Mouse (Mus musculus): Measurements from ENCODE around the gene Atp5b.

The Atp5b gene

DNA sequence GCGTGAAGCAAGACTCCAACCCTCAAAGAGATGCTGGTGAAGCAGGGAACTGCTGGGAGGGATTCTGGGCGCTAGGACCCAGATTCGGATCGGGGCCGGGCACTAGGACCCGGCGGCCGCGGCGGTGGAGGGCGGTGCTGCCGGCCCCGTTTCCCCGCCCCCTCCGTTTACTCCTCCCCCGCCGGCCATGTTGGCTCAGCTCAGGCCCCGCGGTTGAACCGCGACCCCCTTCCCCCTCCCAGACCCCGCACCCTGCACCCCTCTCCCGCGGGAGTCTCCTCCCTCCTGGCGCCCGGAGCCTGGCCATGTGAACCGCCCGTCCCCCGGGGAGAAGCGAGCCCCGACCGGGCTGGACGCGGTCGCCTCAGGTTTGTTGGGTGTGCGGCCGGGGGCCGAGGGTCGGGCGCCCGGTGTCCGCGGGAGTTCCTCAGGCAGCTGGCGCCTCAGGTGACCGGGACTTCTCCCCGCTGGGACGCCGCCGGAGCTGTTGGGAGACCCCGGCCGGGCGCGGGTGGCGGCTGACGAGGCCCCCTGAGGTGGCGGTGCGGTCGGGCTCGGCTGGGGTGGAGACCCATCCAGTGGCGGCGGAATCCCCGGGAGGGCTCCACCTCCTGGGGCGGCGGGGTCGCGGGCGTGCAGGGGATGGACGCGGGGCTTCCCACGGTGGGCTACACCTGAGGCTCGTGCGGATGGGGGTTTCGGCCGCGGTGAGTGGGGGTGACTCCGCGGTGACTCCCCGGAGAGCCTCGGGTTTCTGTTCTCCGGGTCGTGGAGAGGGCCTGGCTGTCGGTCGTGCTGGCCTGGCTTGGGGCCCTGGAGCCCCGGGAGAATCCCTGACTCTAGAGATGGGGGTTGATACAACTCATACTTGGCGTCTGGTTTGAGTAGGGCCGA, 13.9 kb downstream of the Atp5b start:
- DNase-seq (ENCODE audit: low read depth, low spot score): peak; percentile 80

DNA sequence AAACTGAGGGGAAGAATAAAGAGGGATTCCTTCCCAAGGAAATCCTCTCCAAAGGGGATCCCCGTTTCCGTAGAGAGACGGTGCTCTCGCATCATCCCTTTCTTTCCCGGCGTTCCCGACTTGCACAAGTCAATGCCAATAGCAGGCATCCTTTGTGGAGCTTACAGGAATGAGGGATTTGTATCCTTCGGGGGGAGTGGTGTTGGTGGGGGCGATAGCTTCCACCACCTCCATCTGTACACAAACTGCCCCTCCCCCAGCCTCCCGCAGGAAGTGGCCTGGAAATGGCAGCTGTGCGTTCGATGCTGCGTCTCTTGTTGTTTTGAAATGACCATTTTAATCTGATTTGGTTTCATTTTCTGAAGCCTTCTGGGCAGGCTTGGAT, 14.5 kb downstream of the Atp5b start:
- DNase-seq (ENCODE audit: low read depth, low spot score): peak; percentile 72

DNA sequence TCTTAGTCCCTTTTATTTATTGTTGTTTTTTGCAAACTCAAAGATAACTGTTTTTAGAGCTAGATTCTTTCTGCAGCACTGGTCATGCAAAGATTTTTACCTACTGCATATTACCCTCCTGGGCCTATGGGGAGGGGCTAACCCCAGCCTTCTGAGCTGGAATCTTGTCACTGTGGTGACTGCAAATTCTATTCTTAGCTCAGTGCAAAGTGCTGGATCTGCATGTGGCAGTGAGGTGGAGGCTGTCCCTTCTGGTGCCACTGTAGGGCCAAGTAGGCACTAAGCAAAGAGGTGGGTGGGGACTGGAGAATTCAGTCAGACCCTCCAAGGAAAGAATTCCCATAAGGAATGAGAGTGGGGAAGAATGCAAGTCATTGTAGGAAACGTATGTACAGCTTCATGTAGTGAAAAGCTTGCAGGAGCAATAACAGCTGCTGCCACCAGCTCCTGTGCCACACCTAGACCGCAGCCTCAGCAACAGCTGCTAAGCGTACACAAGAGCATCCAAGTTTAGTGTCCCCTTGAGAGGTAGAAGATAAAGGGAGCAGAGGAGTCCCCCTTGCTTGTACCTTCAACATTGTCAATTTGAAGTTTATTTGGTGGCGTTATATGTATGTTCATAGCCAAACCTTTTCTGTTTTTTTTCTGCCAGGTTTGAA, 27.2 kb downstream of the Atp5b start:
- no peak for DNase-seq (ENCODE audit: low read depth, low spot score)

DNA sequence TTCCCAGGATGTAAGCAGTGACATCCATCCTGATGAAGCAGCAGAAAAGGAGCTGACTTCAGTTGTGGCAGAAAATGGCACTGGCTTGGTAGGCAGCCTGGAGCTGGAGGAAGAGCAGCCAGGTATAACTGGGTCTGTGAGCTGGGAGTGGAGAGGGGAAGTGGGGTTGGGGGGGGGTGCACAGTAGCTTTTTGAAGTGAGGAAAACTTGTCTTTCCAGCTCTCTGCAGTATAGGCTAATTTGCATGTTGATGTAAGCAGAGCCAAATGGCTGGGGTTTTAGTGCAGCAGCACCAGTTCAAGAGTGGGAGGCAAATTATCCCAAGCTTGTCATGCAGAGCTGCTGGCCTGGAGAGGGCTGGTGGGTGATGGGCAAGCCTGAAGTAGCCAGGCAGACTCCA, 28.2 kb downstream of the Atp5b start:
- no peak for DNase-seq (ENCODE audit: low read depth, low spot score)

DNA sequence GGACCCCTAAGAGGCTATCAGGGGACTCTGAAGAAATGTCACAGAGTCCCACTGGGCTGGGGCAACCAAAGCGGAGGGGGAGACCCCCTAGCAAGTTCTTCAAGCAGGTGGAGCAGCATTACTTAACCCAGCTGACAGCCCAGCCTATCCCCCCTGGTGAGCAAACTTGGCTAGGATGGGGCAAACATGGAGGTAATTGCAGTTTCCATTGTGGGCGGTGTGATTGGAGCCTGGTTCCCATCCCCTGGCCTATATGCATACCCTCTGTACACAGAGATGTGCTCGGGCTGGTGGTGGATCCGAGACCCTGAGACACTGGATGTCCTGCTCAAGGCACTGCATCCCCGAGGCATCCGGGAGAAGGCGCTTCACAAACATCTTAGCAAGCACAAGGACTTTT, 40.8 kb downstream of the Atp5b start:
- no peak for DNase-seq (ENCODE audit: low read depth, low spot score)

DNA sequence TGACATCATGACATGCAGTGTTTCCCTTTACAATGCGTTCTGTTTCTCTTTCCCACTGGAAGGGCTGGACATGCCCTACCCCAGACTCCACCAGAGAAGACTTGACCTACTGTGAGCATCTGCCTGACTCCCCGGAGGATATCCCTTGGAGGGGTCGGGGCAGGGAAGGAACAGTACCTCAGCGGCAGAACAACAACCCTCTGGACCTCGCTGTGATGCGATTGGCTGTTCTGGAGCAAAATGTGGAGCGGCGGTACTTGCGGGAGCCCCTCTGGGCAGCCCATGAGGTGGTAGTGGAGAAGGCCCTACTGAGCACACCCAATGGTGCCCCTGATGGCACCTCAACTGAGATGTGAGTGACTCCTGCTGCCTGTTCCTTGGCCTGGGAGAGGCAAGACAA, 41.8 kb downstream of the Atp5b start:
- no peak for DNase-seq (ENCODE audit: low read depth, low spot score)

DNA sequence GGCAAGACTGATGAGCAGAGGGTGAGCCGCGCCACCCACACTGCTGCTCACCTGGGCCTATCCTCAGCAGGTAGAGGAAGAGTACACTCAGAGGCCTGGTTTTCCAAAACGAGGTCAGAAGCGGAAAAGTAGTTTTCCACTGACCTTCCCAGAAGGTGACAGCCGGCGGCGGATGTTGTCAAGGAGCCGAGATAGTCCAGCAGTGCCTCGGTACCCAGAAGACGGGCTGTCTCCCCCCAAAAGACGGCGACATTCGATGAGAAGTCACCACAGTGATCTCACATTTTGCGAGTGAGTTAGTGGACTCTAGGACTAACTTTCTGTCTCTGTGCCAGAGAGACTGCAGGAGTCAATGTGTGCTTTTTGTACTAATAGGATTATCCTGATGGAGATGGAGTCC, 42.9 kb downstream of the Atp5b start:
- no peak for DNase-seq (ENCODE audit: low read depth, low spot score)

DNA sequence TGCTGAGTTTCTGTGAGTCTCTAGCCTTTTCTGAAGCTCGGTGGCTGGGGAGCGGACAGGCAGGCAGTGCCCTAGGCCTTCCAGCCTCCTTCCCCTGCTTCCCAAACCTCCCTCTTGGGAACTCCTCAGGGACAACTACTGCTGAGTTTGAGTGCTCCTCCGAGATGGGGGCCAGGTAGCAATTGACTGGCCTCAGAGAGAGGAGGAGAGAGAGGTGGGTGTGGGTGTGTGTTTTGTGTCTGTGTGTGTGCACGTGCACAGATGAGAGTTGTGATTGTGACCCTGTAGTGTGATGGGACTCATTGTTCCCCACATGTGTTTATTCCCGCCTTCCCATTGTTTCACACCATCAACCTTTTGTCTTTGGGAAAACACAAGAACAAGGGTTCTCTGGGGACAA, 44.4 kb downstream of the Atp5b start:
- DNase-seq (ENCODE audit: low read depth, low spot score): no peak

DNA sequence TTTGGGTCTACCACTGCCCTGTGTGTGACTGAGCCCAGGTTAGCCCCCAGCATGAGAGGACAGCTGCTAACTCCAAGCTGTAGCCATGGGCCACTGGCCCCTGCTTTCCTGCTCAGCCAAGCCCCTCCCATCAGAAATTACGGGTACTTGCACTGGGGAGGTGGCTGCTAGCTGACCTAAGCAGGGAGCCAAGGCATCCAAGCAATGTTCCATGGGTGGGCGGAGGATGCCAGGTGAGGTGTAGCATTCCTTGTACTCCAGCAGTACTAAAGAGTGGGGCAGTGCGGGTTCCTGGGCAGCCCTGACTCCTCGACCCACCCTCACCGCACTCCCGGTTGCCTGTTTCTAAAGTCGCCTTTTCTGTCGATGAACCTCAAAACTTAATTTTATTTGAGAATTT, 45.1 kb downstream of the Atp5b start:
- DNase-seq (ENCODE audit: low read depth, low spot score): no peak

DNA sequence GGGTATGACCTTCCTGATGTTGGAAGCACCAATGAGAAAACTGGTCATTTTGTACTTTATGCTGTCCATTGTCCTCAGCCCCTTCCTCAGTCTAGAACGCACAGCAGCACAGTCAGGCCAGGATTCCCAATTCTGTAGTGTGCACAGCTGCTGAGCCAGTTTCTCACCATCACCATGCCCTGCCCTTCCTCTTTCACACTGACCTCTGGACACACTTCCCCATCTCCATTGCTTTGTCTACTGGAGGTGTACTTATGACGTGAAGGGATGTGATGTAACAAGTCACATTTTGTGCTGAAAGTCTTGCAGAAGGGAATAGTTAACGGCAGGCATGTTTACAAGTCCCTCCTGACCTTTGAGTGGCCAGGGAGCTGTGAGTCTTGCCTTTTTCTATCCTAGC, 48.2 kb downstream of the Atp5b start:
- DNase-seq (ENCODE audit: low read depth, low spot score): no peak

DNA sequence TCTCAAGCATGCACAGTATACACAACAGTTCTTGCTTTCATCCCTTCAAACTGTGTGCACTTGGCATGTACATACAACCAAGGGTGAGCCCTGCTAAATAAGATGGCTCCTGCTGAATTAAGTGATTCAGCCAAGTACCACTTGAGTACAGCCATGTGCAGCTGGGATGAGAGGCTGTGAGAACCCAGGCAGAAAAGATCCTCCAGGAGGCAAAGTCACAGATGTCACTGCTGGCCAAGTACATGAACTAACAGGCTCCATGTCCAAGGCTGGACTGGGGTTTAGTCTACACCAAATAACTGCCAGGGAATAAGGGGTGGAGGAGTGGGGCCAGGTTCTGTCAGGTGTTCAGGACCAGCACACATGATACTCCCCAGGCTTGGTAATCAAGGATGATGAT, 48.7 kb downstream of the Atp5b start:
- DNase-seq (ENCODE audit: low read depth, low spot score): no peak

DNA sequence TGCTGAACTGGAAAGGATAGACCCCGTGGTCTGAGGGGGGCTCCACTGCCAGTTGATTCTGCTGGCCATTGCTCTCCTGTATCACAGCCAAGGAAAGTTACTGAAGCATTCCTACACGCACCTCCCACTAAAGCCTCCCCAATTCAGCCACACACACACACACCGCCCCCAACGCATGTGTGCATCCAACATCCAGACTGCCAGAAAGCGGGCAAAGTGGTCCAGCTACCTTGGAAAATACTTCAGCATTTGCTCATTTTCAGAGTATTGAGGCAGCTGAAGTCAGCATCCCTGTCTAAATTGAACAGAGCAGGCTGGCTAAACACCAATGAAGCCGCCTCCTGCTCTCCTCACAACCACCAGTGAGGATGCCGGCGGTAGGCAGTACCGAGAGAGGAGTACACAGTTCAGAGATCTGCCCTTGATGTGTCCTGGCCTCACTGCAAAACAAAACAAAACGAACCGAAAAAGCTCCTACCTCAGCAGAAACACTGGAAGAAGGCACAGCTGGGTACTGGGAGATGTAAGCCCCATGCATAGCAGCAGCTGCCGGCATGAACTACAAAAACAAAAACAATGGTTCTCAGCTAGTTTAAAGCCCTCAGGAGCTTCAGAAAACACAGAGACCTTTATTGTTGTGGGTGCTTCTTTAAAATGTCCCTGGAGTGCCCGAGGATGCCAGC, 50.7 kb downstream of the Atp5b start:
- DNase-seq (ENCODE audit: low read depth, low spot score): no peak

DNA sequence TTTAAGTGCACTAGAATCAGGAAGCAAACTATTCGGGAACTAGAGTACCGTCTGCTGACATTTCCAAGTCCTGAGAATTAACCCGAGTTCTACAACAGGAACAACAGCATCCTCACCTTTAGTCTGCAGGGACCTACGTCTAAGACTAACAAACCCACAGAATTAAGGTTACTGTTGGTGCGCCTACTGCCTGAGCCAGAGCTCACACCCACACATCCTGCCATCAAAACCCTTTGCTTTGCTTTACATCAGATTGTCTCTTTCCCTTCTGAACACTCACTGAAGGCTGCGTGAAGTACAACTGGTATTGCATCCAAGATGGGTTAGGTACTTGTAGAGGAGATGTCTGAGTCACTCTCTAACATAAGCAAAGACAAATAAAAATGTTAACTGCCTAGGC, 52.3 kb downstream of the Atp5b start:
- no peak for DNase-seq (ENCODE audit: low read depth, low spot score)
